Mouse (Mus musculus): ENCODE measurements around the gene Mepce. TPM values are rescaled to one million over a fixed set of nuclear protein-coding genes. Genes with fewer than 3 reads are reported as not detected.
A peak's percentile ranks its signal among the peaks of the same experiment; 100 is the strongest.
"Not testable (repeated sequence)": the region's sequence is repeated elsewhere in the genome, so short reads cannot be mapped to it uniquely, and the experiment has no call there.

Gene Mepce
- polyA plus RNA-seq, 1 experiment = 18.2 TPM

DNA sequence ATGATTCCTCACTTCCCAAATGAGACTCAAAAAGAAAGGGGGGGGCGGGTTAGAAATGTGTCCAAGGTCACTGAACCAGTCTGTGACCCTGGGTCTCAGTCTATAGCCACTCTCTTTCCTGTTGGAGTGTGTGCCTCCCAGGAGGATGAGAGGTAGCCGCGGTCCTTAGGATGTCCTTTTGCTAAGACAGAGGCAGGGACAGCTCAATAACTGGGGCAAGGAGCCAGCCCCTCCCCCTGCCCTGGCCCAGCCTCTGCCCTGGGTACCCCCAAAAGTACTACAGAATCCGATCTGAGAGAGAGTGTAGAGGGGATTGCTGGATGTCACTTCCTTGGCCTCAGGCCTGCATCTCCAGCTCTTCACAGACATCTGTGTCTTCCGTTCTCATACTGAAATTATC lies 32.0 kb downstream of the Mepce start:
- Histone ChIP-seq H3K4me1 (ENCODE audit: control insufficient read depth) (peaks cover 60% of the 10 kb centered on the region), H3K9me3 (ENCODE audit: control insufficient read depth, low read length) (no peaks in the 10 kb centered on the region), H3K4me3 (replicated peaks) (no peak overlapping the region), H3K27me3 (ENCODE audit: control insufficient read depth) (no peaks in the 10 kb centered on the region), H3K36me3 (ENCODE audit: control insufficient read depth) (peaks cover 96% of the 10 kb centered on the region)
- TF ChIP-seq TAL1 (IDR thresholded peaks at IDR 0.05; ENCODE audit: low read length) (no peak), GATA1 (IDR thresholded peaks at IDR 0.05; ENCODE audit: low read length) (no peak)

DNA sequence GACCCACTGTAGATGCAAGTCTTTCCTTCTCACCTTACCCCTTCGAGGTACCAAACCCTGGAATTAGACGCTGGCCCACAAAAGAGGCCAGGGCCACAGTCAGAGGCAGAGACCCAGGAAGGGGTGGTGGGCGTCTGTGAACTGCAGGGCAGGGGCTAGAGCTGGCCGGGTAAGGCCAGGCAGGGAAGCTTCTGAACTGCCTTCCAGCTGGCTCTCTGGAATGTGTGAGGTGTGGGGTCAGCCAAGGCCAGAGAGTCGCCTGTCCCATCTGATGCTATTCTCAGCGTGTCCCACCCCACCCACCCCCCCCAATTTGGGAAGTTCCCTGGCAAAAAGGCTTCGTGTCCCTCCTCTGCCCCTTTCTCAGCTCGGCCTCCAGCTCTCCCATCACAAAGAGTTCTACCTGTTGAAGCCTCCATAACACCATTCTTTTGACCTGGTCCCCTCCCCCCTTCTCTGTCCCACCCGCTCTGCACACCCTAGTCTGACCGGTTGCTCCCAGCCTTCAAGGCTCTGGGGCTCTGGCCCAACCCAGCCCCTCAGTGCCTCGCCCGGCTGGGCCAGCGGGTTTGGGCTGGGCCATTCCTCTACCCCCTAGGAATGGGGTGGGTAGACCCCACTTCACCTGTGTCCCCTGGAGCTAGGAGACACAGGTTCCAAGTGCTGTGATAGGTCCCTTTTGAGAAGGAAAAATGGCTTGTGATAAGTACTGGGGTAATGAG lies 34.2 kb downstream of the Mepce start:
- Histone ChIP-seq H3K4me3 (replicated peaks) (no peak overlapping the region), H3K36me3 (ENCODE audit: control insufficient read depth) (peaks cover 93% of the 10 kb centered on the region), H3K9me3 (ENCODE audit: control insufficient read depth, low read length) (no peaks in the 10 kb centered on the region), H3K4me1 (ENCODE audit: control insufficient read depth) (peaks cover 62% of the 10 kb centered on the region), H3K27me3 (ENCODE audit: control insufficient read depth) (no peaks in the 10 kb centered on the region)
- TF ChIP-seq TAL1 (IDR thresholded peaks at IDR 0.05; ENCODE audit: low read length) (no peak), GATA1 (IDR thresholded peaks at IDR 0.05; ENCODE audit: low read length) (no peak)

GRCm38 (mm10) chr5:137751988-137752387 lies 35.5 kb downstream of the Mepce start:
- peaks cover 64% of the 10 kb centered on the region for H3K4me1 ChIP-seq (ENCODE audit: control insufficient read depth)
- peaks cover 89% of the 10 kb centered on the region for H3K36me3 ChIP-seq (ENCODE audit: control insufficient read depth)

GRCm38 (mm10) chr5:137751221-137751887 lies 36.1 kb downstream of the Mepce start:
- H3K27me3 ChIP-seq (ENCODE audit: control insufficient read depth) = no peaks in the 10 kb centered on the region
- H3K4me3 ChIP-seq (replicated peaks) = no peak overlapping the region
- peaks cover 61% of the 10 kb centered on the region for H3K4me1 ChIP-seq (ENCODE audit: control insufficient read depth)
- no peaks in the 10 kb centered on the region for H3K9me3 ChIP-seq (ENCODE audit: control insufficient read depth, low read length)
- TF ChIP-seq GATA1 (IDR thresholded peaks at IDR 0.05; ENCODE audit: low read length) (no peak), TAL1 (IDR thresholded peaks at IDR 0.05; ENCODE audit: low read length) (no peak)
- peaks cover 83% of the 10 kb centered on the region for H3K36me3 ChIP-seq (ENCODE audit: control insufficient read depth)

More at GRCm38 (mm10) chr5:137751988-137752387, 35.5 kb downstream of the Mepce start:
- Histone ChIP-seq H3K27me3 (ENCODE audit: control insufficient read depth) (no peaks in the 10 kb centered on the region), H3K9me3 (ENCODE audit: control insufficient read depth, low read length) (no peaks in the 10 kb centered on the region), H3K4me3 (replicated peaks) (no peak overlapping the region)
- no peak for TF ChIP-seq TAL1 (IDR thresholded peaks at IDR 0.05; ENCODE audit: low read length)
- TF ChIP-seq GATA1 (IDR thresholded peaks at IDR 0.05; ENCODE audit: low read length) = no peak

GRCm38 (mm10) chr5:137750212-137750611 lies 37.2 kb downstream of the Mepce start:
- peaks cover 61% of the 10 kb centered on the region for H3K4me1 ChIP-seq (ENCODE audit: control insufficient read depth)
- H3K9me3 ChIP-seq (ENCODE audit: control insufficient read depth, low read length); H3K4me3 ChIP-seq (replicated peaks); H3K27me3 ChIP-seq (ENCODE audit: control insufficient read depth): not testable (repeated sequence)
- H3K36me3 ChIP-seq (ENCODE audit: control insufficient read depth) = peaks cover 72% of the 10 kb centered on the region

DNA sequence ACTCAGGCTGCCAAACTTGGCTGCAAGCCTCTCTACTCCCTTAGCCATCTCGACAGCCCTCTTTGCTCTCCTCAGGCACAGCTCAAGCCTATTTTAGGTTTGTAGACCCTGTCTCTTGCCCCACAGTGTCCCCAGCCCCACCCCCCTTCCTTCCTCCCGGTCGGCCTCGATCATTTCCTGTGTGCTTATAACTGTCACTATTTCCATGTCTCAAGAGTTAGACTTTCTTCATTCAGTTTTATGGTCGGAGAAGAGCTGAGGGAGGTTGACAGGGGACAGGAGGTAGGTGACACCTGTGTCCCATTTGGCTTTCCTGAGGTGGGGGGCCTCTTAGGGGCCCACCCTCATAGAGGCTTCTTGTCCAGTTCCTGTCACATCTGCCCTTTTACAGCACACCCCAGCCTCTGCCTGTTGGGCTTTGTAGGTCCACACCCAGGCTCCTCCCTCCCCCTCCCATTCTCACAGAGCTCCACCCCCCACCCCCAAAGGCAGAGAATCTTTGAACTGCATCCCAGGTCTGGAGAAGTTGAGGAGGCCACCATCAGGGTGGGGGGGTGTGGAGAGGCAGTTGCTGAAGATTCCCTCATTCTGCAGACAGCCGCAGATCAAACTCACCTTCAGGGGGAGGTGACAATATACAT lies 38.1 kb downstream of the Mepce start:
- peaks cover 70% of the 10 kb centered on the region for H3K4me1 ChIP-seq (ENCODE audit: control insufficient read depth)
- H3K9me3 ChIP-seq (ENCODE audit: control insufficient read depth, low read length) = no peaks in the 10 kb centered on the region
- H3K36me3 ChIP-seq (ENCODE audit: control insufficient read depth) = peaks cover 65% of the 10 kb centered on the region
- H3K27me3 ChIP-seq (ENCODE audit: control insufficient read depth) = no peaks in the 10 kb centered on the region
- TF ChIP-seq TAL1 (IDR thresholded peaks at IDR 0.05; ENCODE audit: low read length) (no peak), GATA1 (IDR thresholded peaks at IDR 0.05; ENCODE audit: low read length) (no peak)
- H3K4me3 ChIP-seq (replicated peaks) = peak overlapping the region; percentile 84

DNA sequence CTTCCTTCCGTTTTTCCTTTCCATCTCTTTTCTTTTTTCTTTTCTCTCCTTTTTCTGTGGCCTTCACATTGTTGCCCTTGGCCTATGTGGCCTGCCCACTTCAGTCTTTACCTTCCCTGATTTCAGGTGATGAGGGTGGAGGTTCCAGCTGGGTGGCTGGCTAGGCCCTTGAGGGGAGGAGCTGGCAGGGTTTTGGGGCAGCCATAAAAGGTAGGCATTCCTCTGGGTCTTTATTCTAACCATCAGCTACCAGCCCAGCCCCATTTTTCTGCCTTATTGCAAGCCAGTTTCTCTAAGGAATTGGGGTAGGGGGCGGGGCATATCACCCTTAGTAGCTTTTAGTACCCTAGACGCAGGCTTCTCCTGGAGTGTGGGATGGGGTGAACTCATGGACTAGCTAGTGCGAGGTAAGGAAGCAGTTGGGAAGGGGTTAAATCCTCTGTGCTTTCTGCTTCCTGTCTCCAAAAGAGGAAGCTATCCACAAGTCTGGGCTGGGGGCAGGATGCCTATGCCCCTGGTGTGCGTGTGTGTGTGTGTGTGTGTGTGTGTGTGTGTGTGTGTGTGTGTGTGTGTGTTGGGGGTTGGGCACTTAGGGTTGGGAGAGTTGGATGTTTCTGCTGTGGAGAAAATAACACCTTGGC lies 39.2 kb downstream of the Mepce start:
- no peaks in the 10 kb centered on the region for H3K9me3 ChIP-seq (ENCODE audit: control insufficient read depth, low read length)
- H3K4me1 ChIP-seq (ENCODE audit: control insufficient read depth) = peaks cover 66% of the 10 kb centered on the region
- peak overlapping the region; percentile 84 for H3K4me3 ChIP-seq (replicated peaks)
- no peaks in the 10 kb centered on the region for H3K27me3 ChIP-seq (ENCODE audit: control insufficient read depth)
- TF ChIP-seq GATA1 (IDR thresholded peaks at IDR 0.05; ENCODE audit: low read length) = no peak
- TF ChIP-seq TAL1 (IDR thresholded peaks at IDR 0.05; ENCODE audit: low read length) = no peak
- H3K36me3 ChIP-seq (ENCODE audit: control insufficient read depth) = peaks cover 55% of the 10 kb centered on the region

GRCm38 (mm10) chr5:137747326-137747961 lies 40.0 kb downstream of the Mepce start:
- peaks cover 72% of the 10 kb centered on the region for H3K4me1 ChIP-seq (ENCODE audit: control insufficient read depth)

More at GRCm38 (mm10) chr5:137747326-137747961, 40.0 kb downstream of the Mepce start:
- Histone ChIP-seq H3K27me3 (ENCODE audit: control insufficient read depth) (no peaks in the 10 kb centered on the region), H3K4me3 (replicated peaks) (peak overlapping the region; percentile 84), H3K36me3 (ENCODE audit: control insufficient read depth) (peaks cover 47% of the 10 kb centered on the region), H3K9me3 (ENCODE audit: control insufficient read depth, low read length) (no peaks in the 10 kb centered on the region)
- TF ChIP-seq GATA1 (IDR thresholded peaks at IDR 0.05; ENCODE audit: low read length) (no peak), TAL1 (IDR thresholded peaks at IDR 0.05; ENCODE audit: low read length) (no peak)

Measured in erythroblast, embryonic 14.5 days (primary cell).